Mouse (Mus musculus): ENCODE data around the gene C3.

- TF ChIP-seq GATA1 (IDR thresholded peaks at IDR 0.05; ENCODE audit: borderline replicate concordance, low read length) (no peak), FLI1 (IDR thresholded peaks at IDR 0.05; ENCODE audit: low read length) (no peak)
These were observed 20.0 kb downstream of the C3 start for GRCm38 (mm10) chr17:57207938-57208337.

All from megakaryocyte, embryonic 14.5 days (primary cell).